Mouse (Mus musculus) c-Kit-positive CD71-positive TER-119-positive erythroid progenitor cells, embryonic 14.5 days (primary cell): Measurements from ENCODE around the gene Akr1c14.
"Not testable (repeated sequence)": the region's sequence is repeated elsewhere in the genome, so short reads cannot be mapped to it uniquely, and the experiment has no call there.

Source experiments
- DNase-seq: peaks from one replicate; pipeline ENCODE4 v3.0.0-alpha.2; 2013; ENCODE audit warnings: low spot score

Akr1c14 gene

DNA sequence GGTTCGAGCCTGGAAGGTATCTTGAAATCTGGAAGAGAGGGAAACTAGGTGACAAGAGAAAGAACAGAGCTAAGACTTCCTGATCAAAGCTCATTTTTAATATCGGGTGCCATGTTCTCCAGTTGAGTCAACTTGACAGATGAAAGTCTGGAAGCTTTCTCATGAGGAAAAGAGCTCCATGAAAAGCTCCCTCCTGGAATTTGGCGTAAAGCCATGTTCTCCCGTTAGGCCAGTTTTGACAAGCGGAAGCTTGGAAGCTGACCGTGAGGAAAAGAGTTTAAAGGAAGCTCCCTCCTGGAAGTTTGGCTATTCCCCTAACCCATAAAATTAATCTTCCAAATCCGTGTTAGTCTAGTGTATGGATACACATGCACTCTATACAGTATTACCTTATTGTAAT lies 74.3 kb downstream of the Akr1c14 start:
- DNase-seq = no peak

- DNase-seq = not testable (repeated sequence)
Observed at GRCm38 (mm10) chr13:4124471-4124870, 75.7 kb downstream of the Akr1c14 start.

- not testable (repeated sequence) for DNase-seq
Observed at GRCm38 (mm10) chr13:4125846-4126245, 77.0 kb downstream of the Akr1c14 start.

GRCm38 (mm10) chr13:4129100-4129499 lies 80.3 kb downstream of the Akr1c14 start:
- DNase-seq = no peak

- no peak for DNase-seq
Observed at GRCm38 (mm10) chr13:4131317-4131716, 82.5 kb downstream of the Akr1c14 start.

GRCm38 (mm10) chr13:4131721-4132120 lies 82.9 kb downstream of the Akr1c14 start:
- DNase-seq = no peak

DNA sequence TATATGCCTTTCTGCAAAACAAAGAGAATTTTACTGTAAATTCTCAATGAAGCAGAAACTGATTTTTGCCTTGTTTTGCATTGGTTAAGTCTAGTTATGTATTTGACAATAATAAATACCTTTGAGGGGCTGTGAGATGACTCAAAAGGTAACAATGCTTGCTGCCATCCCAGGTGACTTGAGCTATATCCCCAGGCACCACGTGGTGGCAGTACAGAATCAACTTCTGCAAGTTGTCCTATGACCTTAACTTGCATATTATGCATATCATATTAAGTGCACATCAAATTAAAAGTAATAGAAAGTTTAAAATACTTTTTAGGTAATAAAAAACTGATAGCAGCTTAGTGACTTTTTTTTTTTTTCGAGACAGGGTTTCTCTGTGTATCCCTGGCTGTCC lies 84.3 kb downstream of the Akr1c14 start:
- no peak for DNase-seq
